ENCODE assay signal across 8 mouse cellular contexts in the genomic region with DNA sequence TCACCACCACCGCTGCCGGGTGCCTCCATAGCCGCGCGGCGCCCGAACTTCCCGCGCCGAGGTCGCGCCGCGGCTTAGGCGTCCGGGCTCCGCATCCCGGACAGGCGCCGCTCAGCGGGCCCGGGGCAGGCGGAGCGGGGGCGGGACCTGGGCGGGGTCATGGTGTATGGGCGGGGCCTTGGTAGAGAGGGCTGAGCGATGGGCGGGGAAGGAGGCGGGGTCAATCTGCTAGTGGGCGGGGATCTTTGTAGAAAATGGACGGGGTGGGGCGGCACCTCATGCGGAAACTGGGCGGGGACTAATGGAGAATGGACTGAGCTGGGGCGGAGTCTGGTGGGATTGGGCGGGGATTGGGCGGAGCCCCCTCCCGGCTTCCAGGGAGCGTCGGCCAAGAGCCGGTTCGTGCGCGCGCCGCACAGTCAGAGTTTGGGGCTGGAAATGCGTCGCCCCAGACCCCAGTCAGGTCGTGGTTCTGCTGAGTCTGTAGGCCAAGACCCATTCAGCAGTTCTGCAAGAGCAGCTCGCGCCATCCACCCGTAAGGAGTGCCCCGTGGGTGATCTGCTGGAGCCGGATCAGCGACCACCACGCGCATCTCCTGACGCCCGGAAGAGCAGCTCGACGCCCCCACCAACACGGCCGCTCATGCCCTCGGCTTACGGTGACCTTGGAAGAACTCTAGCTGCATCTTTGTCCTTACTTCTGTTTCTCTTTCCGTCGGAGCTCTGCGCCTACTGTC. TPM values are rescaled to one million over a fixed set of nuclear protein-coding genes. Genes with fewer than 3 reads are reported as not detected.
A peak's percentile ranks its signal among the peaks of the same experiment; 100 is the strongest.
DNase-seq lines count a peak whose midpoint lies in the region; ATAC-seq lines count a peak whose summit lies in the region.

A gene (minus strand): TSS at position 143 of the 737 bp plus-strand sequence.

- H3K9me3 ChIP-seq in hindbrain, embryonic 15.5 days, result no peaks in the 10 kb centered on the region

- peak; percentile 97 for DNase-seq in ZHBTc4 (ENCODE audit: low read depth, low spot score)
- peak; percentile 99 for DNase-seq in gastrocnemius, adult 18-20 months (ENCODE audit: low spot score)
- peak; percentile 96 for DNase-seq in layer of hippocampus, postnatal 36 days
- DNase-seq in lung, postnatal 25 days (ENCODE audit: low spot score), result peak; percentile 98
- peak; percentile 94 for DNase-seq in retina, adult 2 months (ENCODE audit: low read depth, low spot score)
- DNase-seq in thymus, postnatal 25 days, result peak; percentile 100

- peak within 1 kb of the TSS; percentile 48 for H3K9ac ChIP-seq in hindbrain, embryonic 15.5 days

- peak within 1 kb of the TSS; percentile 79 for H3K4me3 ChIP-seq in hindbrain, embryonic 15.5 days

- peaks cover 34% of the 10 kb centered on the region for H3K4me1 ChIP-seq in hindbrain, embryonic 15.5 days (replicated peaks)

- no peaks in the 10 kb centered on the region for H3K36me3 ChIP-seq in hindbrain, embryonic 15.5 days

- WGBS in hindbrain, embryonic 15.5 days, result under 1% methylated on average over 60 of the region's 69 CpGs

- H3K27me3 ChIP-seq in hindbrain, embryonic 15.5 days, result 0 out of 2 replicates have a peak, but pooled peaks cover 6% of the 10 kb centered on the region

- ATAC-seq in common myeloid progenitor, adult 5-6 weeks (replicated peaks; ENCODE audit: low read depth, poor library complexity, severe bottlenecking), result peak; percentile 80
- peak; percentile 92 for ATAC-seq in hindbrain, embryonic 15.5 days (ENCODE audit: low FRiP score, low read depth)

- peak within 1 kb of the TSS; percentile 74 for H3K27ac ChIP-seq in hindbrain, embryonic 15.5 days (replicated peaks)

- H3K4me2 ChIP-seq in hindbrain, embryonic 15.5 days, result peak within 1 kb of the TSS; percentile 65

RNA-seq across cellular contexts. Expression of the gene that starts here (rescaled TPM):
- total RNA-seq in common myeloid progenitor, adult 5-6 weeks (2017), result 18.5 and 26.2 TPM in 2 replicates
- total RNA-seq in gastrocnemius, adult 18-20 months (2021), result 1 to 10 TPM; 3.4 to 5.1 TPM
- 27.0 and 27.4 TPM in 2 replicates for polyA plus RNA-seq in hindbrain, embryonic 15.5 days (2015; fragmentation: Nextera tagmentation; extraction: Ambion mirVana)
- total RNA-seq in layer of hippocampus, postnatal 36 days (2021), result 10 to 100 TPM; 71.0 to 74.9 TPM

Comparison
In these comparisons a context has a peak if more than half of its experiments do, and no peak if none do; other contexts are left out.
1. Peak in every context shown above with its lines: DNase-seq, ATAC-seq, H3K4me3 ChIP-seq and H3K27ac ChIP-seq.